In genomic region chr4:62695946-62696345, GRCm38 (mm10) we compare ENCODE assay signal across 8 mouse cellular contexts.
DNase-seq lines count a peak whose midpoint lies in the region; ATAC-seq and TF ChIP-seq lines count a peak whose summit lies in the region.

No protein-coding gene starts in this region.

- in situ Hi-C loops in CH12.LX (cut with MboI; ENCODE audit: low pct_ligation_motif_present, low pct_unique_long_range_greater_than_20kb, low sequenced_read_pairs): no loop called here

- peak; percentile 57 to 85 for TF ChIP-seq CTCF in CH12.LX (conservative IDR thresholded peaks at IDR 0.05 in 1 of 2, IDR thresholded peaks at IDR 0.05 in 1 of 2; ENCODE audit: low read depth in 2 of 2, low read length in 2 of 2)
- peak; percentile 57; the same call in 1 of the 2 replicates for TF ChIP-seq CTCF in cerebellum, adult 2 months (IDR thresholded peaks at IDR 0.05; ENCODE audit: borderline replicate concordance, insufficient read depth, low read depth, low read length)

- no peak overlapping the region for H3K4me3 ChIP-seq in CH12.LX (replicated peaks in 1 of 3; ENCODE audit: low read depth in 2 of 3, low read length in 2 of 3, poor library complexity in 1 of 3)
- no peak overlapping the region for H3K4me3 ChIP-seq in cerebellum, adult 2 months (replicated peaks; ENCODE audit: insufficient read depth, low read depth, low read length)
- H3K4me3 ChIP-seq in heart, embryonic 11.5 days (ENCODE audit: low read depth, low read length): no peak overlapping the region

- no peak for TF ChIP-seq POLR2A in CH12.LX (IDR thresholded peaks at IDR 0.05; ENCODE audit: low read depth, low read length)
- no peak for TF ChIP-seq POLR2A in cerebellum, adult 2 months (IDR thresholded peaks at IDR 0.05; ENCODE audit: borderline replicate concordance, insufficient read depth, low read length)

- H3K36me3 ChIP-seq in CH12.LX (replicated peaks in 1 of 2; ENCODE audit: control insufficient read depth in 1 of 2, insufficient read depth in 1 of 2, low read length in 1 of 2): peaks cover 4 to 89% of the 10 kb centered on the region in 2 experiments
- H3K36me3 ChIP-seq in heart, embryonic 11.5 days (ENCODE audit: control insufficient read depth, insufficient read depth, low read length): peaks cover 4% of the 10 kb centered on the region

- H3K9me3 ChIP-seq in CH12.LX (replicated peaks; ENCODE audit: low read length): no peaks in the 10 kb centered on the region
- H3K9me3 ChIP-seq in heart, embryonic 11.5 days (replicated peaks; ENCODE audit: control insufficient read depth, low read length): no peaks in the 10 kb centered on the region

- no peak overlapping the region for H3K27ac ChIP-seq in CH12.LX (ENCODE audit: insufficient read depth, low read depth)
- H3K27ac ChIP-seq in cerebellum, adult 2 months (ENCODE audit: insufficient read depth, low read length): no peak overlapping the region
- H3K27ac ChIP-seq in heart, embryonic 11.5 days (ENCODE audit: low read depth, low read length): 0 out of 2 replicates have a peak overlapping the region, but pooled peaks have one; percentile 36

- ATAC-seq in heart, embryonic 11.5 days (replicated peaks; ENCODE audit: insufficient number of reproducible peaks, low FRiP score, low TSS enrichment): no peak
- peak; percentile 53 for ATAC-seq in megakaryocyte, adult 5-6 weeks (ENCODE audit: poor library complexity, severe bottlenecking)

- TF ChIP-seq RAD21 in CH12.LX (IDR thresholded peaks at IDR 0.05; ENCODE audit: low read depth, low read length): peak; percentile 79

- 52% methylated on average over 13 of the region's 13 CpGs for WGBS in cerebellum, adult 2 months
- WGBS in heart, embryonic 11.5 days (ENCODE audit: insufficient replicate concordance): 72% methylated on average over 13 of the region's 13 CpGs

- peak; percentile 79 to 87 for DNase-seq in heart, adult 18-20 months
- DNase-seq in heart, postnatal 25 days (ENCODE audit: low spot score): no peak
- DNase-seq in CH12.LX (ENCODE audit: extremely low read depth): peak; percentile 77
- peak; percentile 69 to 75 for DNase-seq in cerebellum, adult 2 months
- peak; percentile 58 to 79 for DNase-seq in kidney, postnatal 25 days
- DNase-seq in thymus, postnatal 25 days: peak; percentile 67

- intact Hi-C loops in heart, postnatal 25 days (cut with DNase I): loop anchor here (1.0 to 5.0 kb wide), 3 partner anchors 65 to 135 kb away; no protein-coding TSS in a partner anchor

- TF ChIP-seq EP300 in CH12.LX (IDR thresholded peaks at IDR 0.05; ENCODE audit: low read length): no peak

- dilution Hi-C loops in CH12.LX (cut with MboI; ENCODE audit: extremely low pct_ligation_motif_present, extremely low pct_unique_long_range_greater_than_20kb, low sequenced_read_pairs): no loop called here

- no peaks in the 10 kb centered on the region for H3K27me3 ChIP-seq in CH12.LX (replicated peaks)
- H3K27me3 ChIP-seq in cerebellum, adult 2 months (ENCODE audit: control insufficient read depth, insufficient read depth, low read length): no peaks in the 10 kb centered on the region
- peaks cover 30% of the 10 kb centered on the region for H3K27me3 ChIP-seq in heart, embryonic 11.5 days (ENCODE audit: control insufficient read depth, insufficient read depth, low read length)

- H3K79me2 ChIP-seq in CH12.LX (replicated peaks; ENCODE audit: control insufficient read depth, extremely low read depth, insufficient read depth, poor library complexity, severe bottlenecking): no peaks in the 10 kb centered on the region

- H3K4me2 ChIP-seq in CH12.LX (ENCODE audit: insufficient read depth, low read depth, poor library complexity, severe bottlenecking): no peak overlapping the region
- H3K4me2 ChIP-seq in heart, embryonic 11.5 days: no peak overlapping the region

- no peak overlapping the region for H3K9ac ChIP-seq in CH12.LX (ENCODE audit: insufficient read depth, low read depth)
- no peak overlapping the region for H3K9ac ChIP-seq in heart, embryonic 11.5 days (ENCODE audit: low read depth, low read length)

- peaks cover 0 to 19% of the 10 kb centered on the region in 2 experiments; a peak in 1 of 4 replicates for H3K4me1 ChIP-seq in CH12.LX (ENCODE audit: control insufficient read depth in 1 of 2, insufficient read depth in 2 of 2)
- peaks cover 51% of the 10 kb centered on the region for H3K4me1 ChIP-seq in cerebellum, adult 2 months (ENCODE audit: control insufficient read depth, insufficient read depth, low read length)
- peaks cover 48% of the 10 kb centered on the region for H3K4me1 ChIP-seq in heart, embryonic 11.5 days (ENCODE audit: control insufficient read depth, insufficient read depth, low read length)

TF ChIP-seq in CH12.LX, 34 proteins besides CTCF, POLR2A, EP300 and RAD21:
- TF ChIP-seq TCF12 (IDR thresholded peaks at IDR 0.05; ENCODE audit: low read depth, low read length) (no peak), ZNF384 (IDR thresholded peaks at IDR 0.05; ENCODE audit: low read depth, low read length) (peak; percentile 57), ZC3H11A (IDR thresholded peaks at IDR 0.05; ENCODE audit: low read depth, low read length) (peak; percentile 77), SMC3 (IDR thresholded peaks at IDR 0.05; ENCODE audit: low read depth, low read length) (peak; percentile 95)
TF ChIP-seq in CH12.LX: peak in this region for 3.
